Mouse (Mus musculus): ENCODE results near the gene Ppp3r1. TPM values are rescaled to one million over a fixed set of nuclear protein-coding genes. Genes with fewer than 3 reads are reported as not detected.

Ppp3r1 gene
- polyA plus RNA-seq, 1 experiment from 2014 or later: 77.3 TPM

- no peaks in the 10 kb centered on the region for H3K27me3 ChIP-seq (replicated peaks; ENCODE audit: low read depth, poor library complexity, severe bottlenecking)
- H3K4me1 ChIP-seq: peaks cover 2% of the 10 kb centered on the region; the same call in 1 of the 2 replicates
- H3K36me3 ChIP-seq (replicated peaks): peaks cover 26% of the 10 kb centered on the region
- H3K9me3 ChIP-seq: peaks cover 9% of the 10 kb centered on the region; the same call in 1 of the 2 replicates
- WGBS: 95% methylated on average over 4 of the region's 4 CpGs
- H3K4me3 ChIP-seq: no peak overlapping the region
- no peak overlapping the region for H3K27ac ChIP-seq (replicated peaks)
- DNase-seq (ENCODE audit: low spot score): no peak
These were observed 13.2 kb downstream of the Ppp3r1 start for GRCm38 (mm10) chr11:17172300-17172699.

DNA sequence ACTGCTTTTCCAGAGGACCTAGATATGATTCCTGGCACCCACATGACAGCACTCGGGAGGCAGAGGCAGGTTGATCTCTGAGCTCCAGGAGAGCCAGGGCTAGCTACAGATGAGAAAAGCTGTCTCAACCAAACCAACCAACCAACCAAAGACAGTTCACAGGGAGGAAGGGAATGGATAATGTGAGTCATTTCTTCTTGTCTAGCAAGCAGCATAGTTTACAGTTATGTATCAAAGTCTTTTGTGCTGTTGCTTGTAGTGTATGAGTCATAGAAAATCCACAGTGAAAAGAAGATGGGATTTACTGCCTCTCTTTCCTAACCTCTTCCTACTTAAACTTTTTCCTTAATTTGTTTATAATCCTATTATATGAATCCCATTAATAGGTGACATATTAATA lies 17.6 kb downstream of the Ppp3r1 start:
- 90% methylated on average over 1 of the region's 1 CpGs for WGBS
- Histone ChIP-seq H3K36me3 (replicated peaks) (peaks cover 24% of the 10 kb centered on the region), H3K27ac (replicated peaks) (no peak overlapping the region), H3K27me3 (replicated peaks; ENCODE audit: low read depth, poor library complexity, severe bottlenecking) (no peaks in the 10 kb centered on the region), H3K9me3 (peaks cover 9% of the 10 kb centered on the region; the same call in 1 of the 2 replicates), H3K4me3 (no peak overlapping the region), H3K4me1 (no peaks in the 10 kb centered on the region)
- DNase-seq (ENCODE audit: low spot score): no peak

DNA sequence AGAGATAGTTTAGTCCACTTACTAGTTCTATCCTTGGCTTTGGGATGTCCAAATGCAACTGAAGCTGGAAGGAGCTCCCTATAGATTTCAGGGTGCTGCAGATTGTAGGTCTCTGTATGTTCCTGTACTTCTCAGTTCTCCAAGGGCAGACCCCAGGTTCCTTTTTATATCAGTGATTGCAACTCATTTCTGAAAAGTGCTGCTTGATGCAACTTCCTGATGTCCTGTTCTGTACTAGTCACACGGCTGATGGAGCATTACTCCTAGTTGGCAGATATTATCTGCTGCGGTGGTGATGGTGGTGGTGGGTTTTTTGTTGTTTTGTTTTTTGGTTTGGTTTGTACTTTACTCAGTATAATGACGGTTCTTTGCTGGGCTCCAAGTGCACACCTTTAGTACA lies 21.7 kb downstream of the Ppp3r1 start:
- Histone ChIP-seq H3K4me3 (no peak overlapping the region), H3K27ac (replicated peaks) (no peak overlapping the region), H3K4me1 (no peaks in the 10 kb centered on the region), H3K27me3 (replicated peaks; ENCODE audit: low read depth, poor library complexity, severe bottlenecking) (no peaks in the 10 kb centered on the region), H3K9me3 (peaks cover 2% of the 10 kb centered on the region; the same call in 1 of the 2 replicates), H3K36me3 (replicated peaks) (peaks cover 12% of the 10 kb centered on the region)
- no peak for DNase-seq (ENCODE audit: low spot score)
- WGBS: 88% methylated on average over 3 of the region's 3 CpGs

GRCm38 (mm10) chr11:17181807-17182206 lies 22.7 kb downstream of the Ppp3r1 start, which contains the start of gene Wdr92:
Gene Wdr92, plus strand, starts transcription at chr11:17182107.
- H3K9me3 ChIP-seq: no peaks in the 10 kb centered on the region
- no peak for DNase-seq (ENCODE audit: low spot score)
- H3K27me3 ChIP-seq (replicated peaks; ENCODE audit: low read depth, poor library complexity, severe bottlenecking): no peaks in the 10 kb centered on the region
- no peak within 1 kb of the TSS for H3K27ac ChIP-seq (replicated peaks)
- 85% methylated on average over 3 of the region's 3 CpGs for WGBS
- no peaks in the 10 kb centered on the region; the same call in 1 of the 2 replicates for H3K4me1 ChIP-seq
- peaks cover 12% of the 10 kb centered on the region for H3K36me3 ChIP-seq (replicated peaks)
- H3K4me3 ChIP-seq: no peak within 1 kb of the TSS

DNA sequence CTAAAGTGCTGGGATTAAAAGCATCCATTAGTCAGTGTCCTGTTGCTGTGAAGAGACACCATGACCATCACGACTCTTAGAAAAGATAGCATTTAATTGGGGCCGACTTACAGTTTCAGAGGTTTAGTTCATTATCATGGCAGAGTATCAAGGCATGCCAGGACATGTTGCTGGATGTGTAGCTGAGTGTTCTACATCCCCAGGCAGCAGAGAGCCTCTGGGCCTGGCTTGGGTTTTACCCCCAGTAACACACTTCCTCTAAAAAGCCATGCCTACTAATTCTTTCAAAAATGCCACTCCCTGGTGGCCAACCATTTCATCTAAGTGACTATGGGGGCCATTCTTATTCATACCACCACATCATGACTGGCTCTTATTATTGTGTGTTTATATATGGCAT lies 24.1 kb downstream of the Ppp3r1 start:
- 88% methylated on average over 2 of the region's 2 CpGs for WGBS
- no peak overlapping the region for H3K4me3 ChIP-seq
- no peaks in the 10 kb centered on the region; the same call in 1 of the 2 replicates for H3K4me1 ChIP-seq
- DNase-seq (ENCODE audit: low spot score): no peak
- H3K27ac ChIP-seq (replicated peaks): no peak overlapping the region
- no peaks in the 10 kb centered on the region for H3K27me3 ChIP-seq (replicated peaks; ENCODE audit: low read depth, poor library complexity, severe bottlenecking)
- H3K36me3 ChIP-seq (replicated peaks): peaks cover 12% of the 10 kb centered on the region
- no peaks in the 10 kb centered on the region for H3K9me3 ChIP-seq

- Histone ChIP-seq H3K27me3 (replicated peaks; ENCODE audit: low read depth, poor library complexity, severe bottlenecking) (no peaks in the 10 kb centered on the region), H3K4me1 (peaks cover 14% of the 10 kb centered on the region; the same call in 1 of the 2 replicates), H3K9me3 (no peaks in the 10 kb centered on the region), H3K27ac (replicated peaks) (no peak overlapping the region), H3K4me3 (no peak overlapping the region), H3K36me3 (replicated peaks) (peaks cover 11% of the 10 kb centered on the region)
- WGBS: 81% methylated on average over 3 of the region's 3 CpGs
- DNase-seq (ENCODE audit: low spot score): no peak
These were observed 28.6 kb downstream of the Ppp3r1 start for GRCm38 (mm10) chr11:17187649-17188048.

- H3K4me3 ChIP-seq: no peak overlapping the region
- H3K27me3 ChIP-seq (replicated peaks; ENCODE audit: low read depth, poor library complexity, severe bottlenecking): no peaks in the 10 kb centered on the region
- H3K9me3 ChIP-seq: no peaks in the 10 kb centered on the region
- peak; percentile 22 for DNase-seq (ENCODE audit: low spot score)
- peaks cover 14% of the 10 kb centered on the region; the same call in 1 of the 2 replicates for H3K4me1 ChIP-seq
- no peak overlapping the region for H3K27ac ChIP-seq (replicated peaks)
- 19% methylated on average over 3 of the region's 3 CpGs for WGBS
- H3K36me3 ChIP-seq (replicated peaks): peaks cover 4% of the 10 kb centered on the region
These were observed 29.7 kb downstream of the Ppp3r1 start for GRCm38 (mm10) chr11:17188786-17189185.

- no peak overlapping the region for H3K4me3 ChIP-seq
These were observed 33.2 kb downstream of the Ppp3r1 start for GRCm38 (mm10) chr11:17192151-17192844.

DNA sequence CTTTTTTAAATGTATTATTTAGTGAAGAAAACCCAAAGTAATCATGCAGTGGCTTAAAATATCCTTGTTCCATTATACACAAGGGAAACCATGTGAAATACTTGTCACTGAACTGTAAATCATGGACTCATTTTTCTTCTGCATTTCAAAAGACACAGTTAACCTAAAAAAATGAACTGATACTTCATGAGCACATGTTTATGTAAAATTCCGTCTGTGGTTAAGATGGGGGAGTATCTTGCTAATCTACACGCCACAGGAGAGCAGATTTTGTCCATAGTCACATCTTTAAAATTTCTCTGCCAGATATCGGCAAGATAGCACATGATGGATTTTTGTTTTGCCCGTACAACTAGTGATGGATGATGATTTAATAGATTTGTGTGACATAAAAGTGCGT lies 40.1 kb downstream of the Ppp3r1 start:
- Histone ChIP-seq H3K27me3 (replicated peaks; ENCODE audit: low read depth, poor library complexity, severe bottlenecking) (no peaks in the 10 kb centered on the region), H3K4me1 (no peaks in the 10 kb centered on the region), H3K9me3 (no peaks in the 10 kb centered on the region), H3K27ac (replicated peaks) (no peak overlapping the region), H3K4me3 (no peak overlapping the region), H3K36me3 (replicated peaks) (peaks cover 94% of the 10 kb centered on the region)
- WGBS: 93% methylated on average over 5 of the region's 5 CpGs
- no peak for DNase-seq (ENCODE audit: low spot score)

More at GRCm38 (mm10) chr11:17192151-17192844, 33.2 kb downstream of the Ppp3r1 start:
- Histone ChIP-seq H3K27ac (replicated peaks) (no peak overlapping the region), H3K4me1 (peaks cover 14% of the 10 kb centered on the region; the same call in 1 of the 2 replicates), H3K9me3 (no peaks in the 10 kb centered on the region), H3K27me3 (replicated peaks; ENCODE audit: low read depth, poor library complexity, severe bottlenecking) (no peaks in the 10 kb centered on the region), H3K36me3 (replicated peaks) (peaks cover 39% of the 10 kb centered on the region)
- 75% methylated on average over 9 of the region's 9 CpGs for WGBS
- DNase-seq (ENCODE audit: low spot score): no peak

- no peaks in the 10 kb centered on the region for H3K4me1 ChIP-seq
- no peaks in the 10 kb centered on the region for H3K9me3 ChIP-seq
- peaks cover 94% of the 10 kb centered on the region for H3K36me3 ChIP-seq (replicated peaks)
- no peak overlapping the region for H3K27ac ChIP-seq (replicated peaks)
- no peaks in the 10 kb centered on the region for H3K27me3 ChIP-seq (replicated peaks; ENCODE audit: low read depth, poor library complexity, severe bottlenecking)
- no peak for DNase-seq (ENCODE audit: low spot score)
- 89% methylated on average over 3 of the region's 3 CpGs for WGBS
- H3K4me3 ChIP-seq: no peak overlapping the region
These were observed 40.9 kb downstream of the Ppp3r1 start for GRCm38 (mm10) chr11:17199840-17200501.

GRCm38 (mm10) chr11:17200936-17201335 lies 41.9 kb downstream of the Ppp3r1 start:
- 96% methylated on average over 4 of the region's 4 CpGs for whole genome bisulfite sequencing
- Histone ChIP-seq H3K36me3 (replicated peaks) (peaks cover 94% of the 10 kb centered on the region), H3K27ac (replicated peaks) (no peak overlapping the region), H3K27me3 (replicated peaks; ENCODE audit: low read depth, poor library complexity, severe bottlenecking) (no peaks in the 10 kb centered on the region), H3K4me3 (no peak overlapping the region), H3K9me3 (no peaks in the 10 kb centered on the region), H3K4me1 (no peaks in the 10 kb centered on the region)
- DNase-seq (ENCODE audit: low spot score): no peak

GRCm38 (mm10) chr11:17202481-17202880 lies 43.4 kb downstream of the Ppp3r1 start:
- Histone ChIP-seq H3K27me3 (replicated peaks; ENCODE audit: low read depth, poor library complexity, severe bottlenecking) (no peaks in the 10 kb centered on the region), H3K36me3 (replicated peaks) (peaks cover 92% of the 10 kb centered on the region), H3K9me3 (no peaks in the 10 kb centered on the region), H3K4me1 (no peaks in the 10 kb centered on the region), H3K4me3 (no peak overlapping the region), H3K27ac (replicated peaks) (no peak overlapping the region)
- DNase-seq (ENCODE audit: low spot score): no peak
- WGBS: 87% methylated on average over 6 of the region's 6 CpGs

All from embryonic facial prominence, embryonic 10.5 days (tissue).